Mouse (Mus musculus) liver, embryonic 13.5 days (tissue): ENCODE results near the gene Pipox. TPM values are rescaled to one million over a fixed set of nuclear protein-coding genes. Genes with fewer than 3 reads are reported as not detected.

Experiments
- ATAC-seq: fragments of 200-750 bp; cut with Nextera tagmentation; 2 replicates; pipeline ENCODE4 v1.8.0; 2017; ENCODE audit warnings: low read depth, mild to moderate bottlenecking, moderate number of reproducible peaks, moderate library complexity
- DNase-seq: peaks from one replicate; pipeline ENCODE4 v3.0.0; 2022
- H3K27ac ChIP-seq: fragments of 300-500 bp; sonication (generic); 2 replicates; pipeline ENCODE4 v1.5.1; 2015; ENCODE audit warnings: moderate library complexity, mild to moderate bottlenecking, inconsistent platforms
- H3K27me3 ChIP-seq: fragments of 300-500 bp; sonication (generic); 2 replicates; pipeline ENCODE4 v1.6.1; 2015; ENCODE audit warnings: mild to moderate bottlenecking, inconsistent platforms
- H3K36me3 ChIP-seq: fragments of 300-500 bp; sonication (generic); 2 replicates; pipeline ENCODE4 v1.6.1; 2015; ENCODE audit warnings: mild to moderate bottlenecking, inconsistent platforms
- H3K4me1 ChIP-seq: fragments of 300-500 bp; sonication (generic); replicated peaks from 2 replicates; pipeline ENCODE4 v1.6.1; 2015; ENCODE audit warnings: inconsistent platforms
- H3K4me2 ChIP-seq: fragments of 300-500 bp; sonication (generic); 2 replicates; pipeline ENCODE4 v1.6.1; 2015; ENCODE audit warnings: inconsistent platforms, mild to moderate bottlenecking, moderate library complexity
- H3K4me3 ChIP-seq: fragments of 300-500 bp; sonication (generic); replicated peaks from 2 replicates; pipeline ENCODE4 v1.5.1; 2015; ENCODE audit warnings: mild to moderate bottlenecking, inconsistent platforms
- H3K9ac ChIP-seq: fragments of 300-500 bp; sonication (generic); 2 replicates; pipeline ENCODE4 v1.6.1; 2015; ENCODE audit warnings: mild to moderate bottlenecking, inconsistent platforms
- H3K9me3 ChIP-seq: fragments of 300-500 bp; sonication (generic); replicated peaks from 2 replicates; pipeline ENCODE4 v1.6.1; 2016; ENCODE audit warnings: inconsistent platforms
- WGBS: fragments of 180-500 bp; shearing (Covaris S2); methylation state at CpG from one replicate; pipeline ENCODE4 v1.1.7; 2015; ENCODE audit not compliant: insufficient replicate concordance; 5-methylcytosine and 5-hydroxymethylcytosine counted together
- polyA plus RNA-seq: library from polyadenylated mRNA; unstranded; fragments of >200 nt; fragmentation: Nextera tagmentation; extraction: Ambion mirVana; gene quantifications from 2 replicates; pipeline ENCODE4 v1.2.1, GENCODE M21; 2015

Gene Pipox
- polyA plus RNA-seq, 1 experiment from 2014 or later: 8.7 TPM

GRCm38 (mm10) chr11:77840523-77841245 lies 53.2 kb downstream of the Pipox start:
- no peak overlapping the region for H3K4me3 ChIP-seq
- peaks cover 97% of the 10 kb centered on the region for H3K36me3 ChIP-seq
- no peak overlapping the region for H3K27ac ChIP-seq
- no peaks in the 10 kb centered on the region for H3K27me3 ChIP-seq
- no peak overlapping the region for H3K9ac ChIP-seq
- ATAC-seq: no peak
- H3K9me3 ChIP-seq: no peaks in the 10 kb centered on the region
- DNase-seq: no peak
- H3K4me1 ChIP-seq: no peaks in the 10 kb centered on the region
- WGBS: 82% methylated on average over 16 of the region's 16 CpGs
- no peak overlapping the region for H3K4me2 ChIP-seq

GRCm38 (mm10) chr11:77837856-77838255 lies 56.0 kb downstream of the Pipox start:
- Histone ChIP-seq H3K9me3 (no peaks in the 10 kb centered on the region), H3K4me3 (no peak overlapping the region), H3K4me2 (no peak overlapping the region), H3K27ac (no peak overlapping the region), H3K27me3 (no peaks in the 10 kb centered on the region), H3K9ac (no peak overlapping the region), H3K4me1 (no peaks in the 10 kb centered on the region), H3K36me3 (peaks cover 97% of the 10 kb centered on the region)
- ATAC-seq (no peak), DNase-seq (no peak)
- 90% methylated on average over 5 of the region's 5 CpGs for WGBS

- no peak overlapping the region for H3K4me3 ChIP-seq
- ATAC-seq: no peak
- H3K9ac ChIP-seq: no peak overlapping the region
- 88% methylated on average over 4 of the region's 4 CpGs for WGBS
- H3K9me3 ChIP-seq: no peaks in the 10 kb centered on the region
- peaks cover 97% of the 10 kb centered on the region for H3K36me3 ChIP-seq
- no peak for DNase-seq
- H3K27ac ChIP-seq: no peak overlapping the region
- no peaks in the 10 kb centered on the region for H3K27me3 ChIP-seq
- no peaks in the 10 kb centered on the region for H3K4me1 ChIP-seq
- H3K4me2 ChIP-seq: no peak overlapping the region
Measured at GRCm38 (mm10) chr11:77836751-77837150, 57.1 kb downstream of the Pipox start.

- no peaks in the 10 kb centered on the region for H3K27me3 ChIP-seq
- H3K36me3 ChIP-seq: peaks cover 97% of the 10 kb centered on the region
- 78% methylated on average over 5 of the region's 5 CpGs for WGBS
- DNase-seq: no peak
- H3K9me3 ChIP-seq: no peaks in the 10 kb centered on the region
- ATAC-seq: no peak
- no peak overlapping the region for H3K9ac ChIP-seq
- no peak overlapping the region for H3K4me2 ChIP-seq
- no peak overlapping the region for H3K4me3 ChIP-seq
- no peaks in the 10 kb centered on the region for H3K4me1 ChIP-seq
- no peak overlapping the region for H3K27ac ChIP-seq
Measured at GRCm38 (mm10) chr11:77836290-77836689, 57.6 kb downstream of the Pipox start.

- no peak overlapping the region for H3K4me2 ChIP-seq
- 81% methylated on average over 3 of the region's 3 CpGs for WGBS
- H3K36me3 ChIP-seq: peaks cover 97% of the 10 kb centered on the region
- H3K4me3 ChIP-seq: no peak overlapping the region
- no peaks in the 10 kb centered on the region for H3K4me1 ChIP-seq
- ATAC-seq (no peak), DNase-seq (no peak)
- H3K9ac ChIP-seq: no peak overlapping the region
- H3K27me3 ChIP-seq: no peaks in the 10 kb centered on the region
- H3K9me3 ChIP-seq: no peaks in the 10 kb centered on the region
- no peak overlapping the region for H3K27ac ChIP-seq
Measured at GRCm38 (mm10) chr11:77835109-77835508, 58.8 kb downstream of the Pipox start.

- Histone ChIP-seq H3K4me3 (no peak overlapping the region), H3K9me3 (no peaks in the 10 kb centered on the region), H3K9ac (no peak overlapping the region), H3K4me2 (no peak overlapping the region), H3K4me1 (no peaks in the 10 kb centered on the region), H3K27me3 (no peaks in the 10 kb centered on the region), H3K27ac (no peak overlapping the region), H3K36me3 (peaks cover 99% of the 10 kb centered on the region)
- no peak for ATAC-seq
- WGBS: 75% methylated on average over 4 of the region's 4 CpGs
- DNase-seq: no peak
Measured at GRCm38 (mm10) chr11:77832541-77832940, 61.4 kb downstream of the Pipox start.

- H3K4me3 ChIP-seq: no peak overlapping the region
- H3K9ac ChIP-seq: no peak overlapping the region
- 82% methylated on average over 7 of the region's 7 CpGs for WGBS
- no peak for ATAC-seq
- H3K4me2 ChIP-seq: no peak overlapping the region
- H3K9me3 ChIP-seq: no peaks in the 10 kb centered on the region
- H3K4me1 ChIP-seq: no peaks in the 10 kb centered on the region
- H3K27me3 ChIP-seq: no peaks in the 10 kb centered on the region
- DNase-seq: no peak
- no peak overlapping the region for H3K27ac ChIP-seq
- H3K36me3 ChIP-seq: peaks cover 85% of the 10 kb centered on the region
Measured at GRCm38 (mm10) chr11:77830875-77831274, 63.0 kb downstream of the Pipox start.

Other genes with a start within 250 kb of the Pipox start
- gene Nufip2, start 207.9 kb downstream of the Pipox start, polyA plus RNA-seq: 2.2 TPM in 2 replicates
- 0.24 TPM in 1 of 2 replicates, not detected in the other for gene Cryba1, start 168.8 kb downstream of the Pipox start, polyA plus RNA-seq
- gene Myo18a, start 130.8 kb downstream of the Pipox start, polyA plus RNA-seq: 17.3 and 21.8 TPM in 2 replicates
- gene Gm10277, start 106.3 kb downstream of the Pipox start, polyA plus RNA-seq: 0.57 and 0.78 TPM in 2 replicates
- 0.03 and 0.20 TPM in 2 replicates for gene Sez6, start 36.7 kb upstream of the Pipox start, polyA plus RNA-seq
- 6.5 and 7.6 TPM in 2 replicates for gene Phf12, start 88.7 kb upstream of the Pipox start, polyA plus RNA-seq
- gene Dhrs13, start 138.2 kb upstream of the Pipox start, polyA plus RNA-seq: 18.2 and 19.3 TPM in 2 replicates
- gene Flot2, start 143.8 kb upstream of the Pipox start, polyA plus RNA-seq: 24.6 and 27.1 TPM in 2 replicates
- gene Eral1, start 186.3 kb upstream of the Pipox start, polyA plus RNA-seq: 19.1 and 20.2 TPM in 2 replicates
- gene Fam222b, start 200.6 kb upstream of the Pipox start, polyA plus RNA-seq: 3.7 and 5.5 TPM in 2 replicates